Comparison of ENCODE assay signal across 9 mouse cellular contexts in the genomic region with DNA sequence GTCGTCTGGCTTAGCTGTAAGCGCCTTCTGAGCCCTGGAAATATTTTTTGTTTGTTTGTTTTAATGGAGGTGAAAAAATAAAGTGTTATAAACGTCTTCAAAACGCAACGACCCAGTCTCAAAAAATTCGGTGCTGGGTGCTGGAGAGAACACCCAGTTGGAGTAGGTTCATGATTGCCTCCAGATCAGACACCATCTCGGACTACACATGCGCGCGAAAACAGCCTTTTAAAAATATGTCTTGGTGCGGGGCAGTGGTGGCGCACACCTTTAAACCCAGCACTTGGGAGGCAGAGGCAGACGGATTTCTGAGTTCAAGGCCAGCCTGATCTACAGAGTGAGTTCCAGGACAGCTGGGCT. TPM values are rescaled to one million over a fixed set of nuclear protein-coding genes. Genes with fewer than 3 reads are reported as not detected.
DNase-seq lines count a peak whose midpoint lies in the region; ATAC-seq and TF ChIP-seq lines count a peak whose summit lies in the region.
"Had no signal": no experiment of that assay in that cellular context is flagged by ENCODE, and none has a peak within 500 bp of the region (broad histone marks: within the 10 kb centered on the region; RNA-seq: fewer than 3 reads in every experiment).

No protein-coding gene starts in this region.

- intact Hi-C loops in left cerebral cortex, adult 2 months (cut with DNase I): no loop called here

- WGBS in bone marrow, adult 2 months: 3% methylated on average over 13 of the region's 13 CpGs
- WGBS in forebrain, embryonic 10.5 days: 10% methylated on average over 13 of the region's 13 CpGs

- H3K9me3 ChIP-seq in forebrain, embryonic 10.5 days: no peaks in the 10 kb centered on the region

- DNase-seq in left cerebral cortex, adult 2 months (ENCODE audit: extremely low spot score in 1 of 2, low spot score in 2 of 2): peak in 1 of 2 experiments; percentile 22
- DNase-seq in left cerebral cortex, adult 11 months (ENCODE audit: low spot score): no peak
- DNase-seq in forebrain, embryonic 10.5 days (ENCODE audit: extremely low spot score, low spot score): no peak
- peak; percentile 46 for DNase-seq in liver
- DNase-seq in natural killer cell, adult 2 months (ENCODE audit: low spot score in 2 of 2): peak; percentile 17 to 27
- DNase-seq in gastrocnemius, adult 8-10 months (ENCODE audit: low spot score in 2 of 2): no peak

- peaks cover 2% of the 10 kb centered on the region; the same call in 1 of the 2 replicates for H3K4me1 ChIP-seq in bone marrow, adult 2 months (ENCODE audit: control insufficient read depth, insufficient read depth, low read length)
- peaks cover 42% of the 10 kb centered on the region for H3K4me1 ChIP-seq in forebrain, embryonic 10.5 days

- peak overlapping the region; percentile 79 for H3K4me3 ChIP-seq in left cerebral cortex, adult 2 months
- H3K4me3 ChIP-seq in bone marrow, adult 2 months (replicated peaks; ENCODE audit: control insufficient read depth, low read depth, low read length): peak overlapping the region; percentile 67
- peak overlapping the region; percentile 94 for H3K4me3 ChIP-seq in forebrain, embryonic 10.5 days

- no peak for TF ChIP-seq CTCF in left cerebral cortex, adult 2 months (IDR thresholded peaks at IDR 0.05)
- no peak for TF ChIP-seq CTCF in bone marrow, adult 2 months (IDR thresholded peaks at IDR 0.05; ENCODE audit: control insufficient read depth, insufficient read depth, low read length)

- no peaks in the 10 kb centered on the region for H3K27me3 ChIP-seq in forebrain, embryonic 10.5 days (ENCODE audit: poor library complexity, severe bottlenecking)

- TF ChIP-seq POLR2A in bone marrow, adult 2 months (IDR thresholded peaks at IDR 0.05; ENCODE audit: borderline replicate concordance, control insufficient read depth, low read depth, low read length): no peak

- no peak for ATAC-seq in megakaryocyte progenitor cell, adult 5-6 weeks (replicated peaks; ENCODE audit: poor library complexity)

- H3K27ac ChIP-seq in left cerebral cortex, adult 2 months: no peak overlapping the region; the same call in 1 of the 2 replicates
- peak overlapping the region; percentile 79 for H3K27ac ChIP-seq in bone marrow, adult 2 months (ENCODE audit: control insufficient read depth, insufficient read depth, low read depth, low read length, poor library complexity)
- H3K27ac ChIP-seq in forebrain, embryonic 10.5 days: peak overlapping the region; percentile 97

- peaks cover 25% of the 10 kb centered on the region for H3K36me3 ChIP-seq in forebrain, embryonic 10.5 days (replicated peaks)

RNA-seq across cellular contexts. Expression of gene Zfp639, which starts 1.1 kb away (rescaled TPM):
- 10 to 100 TPM; 36.1 to 37.0 TPM for total RNA-seq in left cerebral cortex, adult 2 months (2021)
- polyA plus RNA-seq in bone marrow, adult 2 months (2011; ENCODE audit: insufficient read depth, insufficient read length, low replicate concordance, missing spikeins): 19.6 and 25.6 TPM in 2 replicates
- polyA plus RNA-seq in forebrain, embryonic 10.5 days (2016; fragmentation: Nextera tagmentation; extraction: Ambion mirVana): 45.2 and 46.5 TPM in 2 replicates
- 55.2 and 56.9 TPM in 2 replicates for total RNA-seq in megakaryocyte progenitor cell, adult 5-6 weeks (2015)
- total RNA-seq in megakaryocyte progenitor cell, adult 5-6 weeks (2017): 43.1 and 49.9 TPM in 2 replicates
- total RNA-seq in gastrocnemius, adult 8-10 months (2022): 10 to 100 TPM; 27.6 to 39.8 (median 28.8) TPM

RNA-seq across cellular contexts. Expression of gene Mfn1, which starts 18.1 kb away (rescaled TPM):
- total RNA-seq in left cerebral cortex, adult 2 months (2021): 100 to 1,000 TPM; 119 to 123 TPM
- 20.9 and 23.4 TPM in 2 replicates for polyA plus RNA-seq in bone marrow, adult 2 months (2011; ENCODE audit: insufficient read depth, insufficient read length, low replicate concordance, missing spikeins)
- 27.2 and 29.6 TPM in 2 replicates for polyA plus RNA-seq in forebrain, embryonic 10.5 days (2016; fragmentation: Nextera tagmentation; extraction: Ambion mirVana)
- total RNA-seq in megakaryocyte progenitor cell, adult 5-6 weeks (2015): 15.7 and 31.2 TPM in 2 replicates
- 34.1 and 60.3 TPM in 2 replicates for total RNA-seq in megakaryocyte progenitor cell, adult 5-6 weeks (2017)
- total RNA-seq in gastrocnemius, adult 8-10 months (2022): 100 to 1,000 TPM; 196 to 263 (median 234) TPM

RNA-seq across cellular contexts. Expression of gene Kcnmb3, which starts 19.1 kb away (rescaled TPM):
- total RNA-seq in left cerebral cortex, adult 2 months (2021): not detected
- not detected in 2 replicates for polyA plus RNA-seq in bone marrow, adult 2 months (2011; ENCODE audit: insufficient read depth, insufficient read length, low replicate concordance, missing spikeins)
- polyA plus RNA-seq in forebrain, embryonic 10.5 days (2016; fragmentation: Nextera tagmentation; extraction: Ambion mirVana): 0.16 TPM in 1 of 2 replicates, not detected in the other
- not detected in 2 replicates for total RNA-seq in megakaryocyte progenitor cell, adult 5-6 weeks (2015)
- not detected in 2 replicates for total RNA-seq in megakaryocyte progenitor cell, adult 5-6 weeks (2017)
- not detected for total RNA-seq in gastrocnemius, adult 8-10 months (2022)
- total RNA-seq: hematopoietic stem cell, adult 5-6 weeks had no signal

Comparison
In these comparisons a context has a peak if more than half of its experiments do, and no peak if none do; other contexts are left out.
1. DNase-seq: peak in liver (single experiment) and natural killer cell, adult 2 months (2 of 2); none in left cerebral cortex, adult 11 months (single experiment), forebrain, embryonic 10.5 days (single experiment) and gastrocnemius, adult 8-10 months (0 of 2).
2. Peak in every context shown above with its lines, with median percentiles within 50 percentile points of each other: H3K4me3 ChIP-seq.